Mouse (Mus musculus): ENCODE data around the gene Aplnr.

- no peak for TF ChIP-seq CTCF (IDR thresholded peaks at IDR 0.05; ENCODE audit: low read depth)
- no peak for TF ChIP-seq EP300 (optimal IDR thresholded peaks at IDR 0.05)
Measured at GRCm38 (mm10) chr2:85098014-85098413, 38.0 kb upstream of the Aplnr start.

All from stomach, postnatal 0 days (tissue).